Mouse (Mus musculus) spleen, adult 18-20 months (tissue): ENCODE results near the gene Mark3.
A peak's percentile ranks its signal among the peaks of the same experiment; 100 is the strongest.

Source experiments
- DNase-seq, 2 experiments: peaks; one replicate each; pipeline ENCODE4 v3.0.0; 2022; ENCODE audit warnings: mixed read lengths in 2 of 2

Mark3 gene

DNA sequence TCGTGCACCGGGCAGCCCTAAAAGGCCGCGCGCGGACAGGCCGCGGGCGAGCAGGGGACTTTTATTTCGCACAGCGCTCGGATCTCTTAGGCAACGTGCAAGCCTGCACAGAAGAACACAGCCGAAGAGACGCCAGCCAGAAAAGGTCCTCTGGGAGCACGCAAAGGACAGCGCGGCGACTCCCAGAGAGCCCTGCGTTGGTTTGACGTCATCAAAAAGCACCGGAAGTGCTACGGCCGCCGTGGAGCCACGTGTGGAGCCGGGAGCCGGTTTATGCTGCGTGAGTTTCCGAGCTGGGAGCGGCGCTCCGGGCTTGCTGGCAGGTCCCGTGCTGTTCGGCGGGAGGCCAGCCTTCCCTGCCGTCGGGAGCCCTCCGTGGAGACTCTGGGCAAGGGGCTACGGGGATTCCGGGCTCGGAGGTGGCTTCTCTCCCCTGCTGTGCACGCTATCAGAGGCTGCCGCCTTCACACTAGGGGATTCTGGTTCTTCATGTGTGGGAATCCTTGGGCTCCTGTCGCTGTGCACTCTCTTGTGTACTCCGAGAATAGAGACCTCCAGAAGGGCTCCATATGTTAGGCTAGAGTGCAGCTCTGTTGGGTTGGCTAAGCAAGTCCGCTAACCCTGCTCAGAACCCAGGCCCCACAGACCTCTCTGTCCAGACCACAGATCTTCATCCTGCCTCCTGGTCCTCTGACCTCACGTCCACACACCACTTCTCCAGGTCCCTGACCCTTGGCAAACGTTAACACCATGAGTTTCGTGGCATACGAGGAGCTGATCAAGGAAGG lies 103.8 kb downstream of the Mark3 start, which contains the start of gene Trmt61a:
TSS of gene Trmt61a (plus strand) at position 224 of the 788 bp plus-strand sequence.
- DNase-seq, result peak; percentile 73 to 81

DNA sequence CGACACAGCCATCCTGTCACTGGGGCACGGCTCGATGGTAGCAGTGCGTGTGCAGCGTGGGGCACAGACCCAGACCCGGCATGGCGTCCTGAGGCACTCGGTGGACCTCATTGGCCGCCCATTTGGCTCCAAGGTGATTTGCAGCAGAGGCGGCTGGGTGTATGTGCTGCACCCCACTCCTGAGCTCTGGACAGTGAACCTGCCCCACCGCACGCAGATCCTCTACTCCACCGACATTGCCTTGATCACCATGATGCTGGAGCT lies 104.3 kb downstream of the Mark3 start:
- no peak for DNase-seq

DNA sequence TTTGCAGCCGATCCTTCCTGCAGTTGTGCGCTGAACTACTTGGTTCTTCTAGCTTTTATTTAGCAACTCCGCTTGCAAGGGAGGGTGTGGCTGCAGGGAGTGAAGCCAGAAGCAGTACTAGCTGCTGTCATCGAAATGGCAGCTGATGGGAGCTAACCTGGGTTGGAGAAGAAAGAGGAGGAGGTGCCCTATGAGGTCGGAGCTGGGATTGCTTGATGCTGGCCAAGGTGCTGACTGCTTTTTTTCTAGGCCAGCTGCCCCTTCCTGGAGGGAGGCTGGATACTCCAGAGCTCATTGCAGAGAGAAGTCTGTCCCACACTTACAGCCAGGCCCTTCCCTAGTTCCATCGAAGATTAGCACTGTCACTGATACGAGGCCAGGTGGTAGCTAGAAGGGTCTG lies 104.7 kb downstream of the Mark3 start:
- DNase-seq, result no peak

DNA sequence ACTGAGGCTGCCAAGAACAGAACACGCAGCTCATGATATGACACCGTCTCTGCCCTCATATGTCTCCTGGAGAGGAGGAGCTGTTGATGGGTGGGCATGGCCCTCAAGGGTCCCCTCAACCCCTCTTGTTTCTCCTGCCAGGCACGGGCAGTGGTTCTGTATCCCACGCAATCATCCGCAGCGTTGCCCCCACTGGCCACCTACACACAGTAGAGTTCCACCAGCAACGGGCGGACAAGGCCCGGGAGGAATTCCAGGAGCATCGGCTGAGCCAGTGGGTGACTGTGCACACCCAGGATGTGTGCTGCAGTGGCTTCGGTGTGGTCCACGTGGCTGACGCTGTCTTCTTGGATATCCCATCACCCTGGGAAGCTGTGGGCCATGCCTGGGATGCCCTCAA lies 106.3 kb downstream of the Mark3 start:
- no peak for DNase-seq

DNA sequence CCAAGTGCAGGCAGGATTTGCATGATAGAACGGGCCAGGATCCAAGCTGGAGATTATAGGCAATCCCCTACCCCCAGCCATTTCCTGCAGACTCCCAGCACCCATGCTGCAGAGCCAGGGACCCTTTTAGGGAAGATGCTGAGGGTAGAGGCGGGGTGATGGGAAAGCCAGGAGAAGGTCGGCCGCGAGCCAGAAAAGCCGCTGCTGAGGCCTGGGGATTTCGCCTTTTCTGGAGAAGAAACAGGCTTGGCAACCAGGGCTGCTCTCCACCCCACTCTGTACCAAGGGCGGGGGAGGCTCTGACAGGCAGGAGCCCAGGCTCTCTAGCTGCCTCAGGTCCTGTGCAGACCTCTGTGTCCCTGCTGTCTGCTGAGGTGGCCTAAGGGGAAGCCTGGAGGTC lies 107.0 kb downstream of the Mark3 start:
- DNase-seq, result no peak

DNA sequence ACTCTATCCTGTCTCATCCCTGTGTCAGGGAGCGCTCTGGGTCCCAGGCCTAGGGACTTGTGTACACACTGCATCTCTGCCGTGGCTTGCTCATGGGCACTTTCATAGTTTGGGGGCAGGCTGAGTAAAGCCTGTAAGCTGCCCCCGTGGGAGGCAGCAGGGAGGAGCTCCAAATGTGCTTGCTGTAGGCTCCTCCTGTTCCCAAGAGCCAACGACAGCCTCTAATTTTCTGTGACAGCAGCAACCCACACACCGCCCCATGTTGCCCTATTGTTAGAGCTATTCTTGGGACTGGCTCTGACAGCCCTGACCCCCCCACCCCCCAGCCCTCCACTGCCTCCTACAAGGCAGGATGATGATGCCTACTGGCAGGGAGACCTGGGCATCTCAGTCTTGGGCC lies 107.7 kb downstream of the Mark3 start:
- no peak for DNase-seq

DNA sequence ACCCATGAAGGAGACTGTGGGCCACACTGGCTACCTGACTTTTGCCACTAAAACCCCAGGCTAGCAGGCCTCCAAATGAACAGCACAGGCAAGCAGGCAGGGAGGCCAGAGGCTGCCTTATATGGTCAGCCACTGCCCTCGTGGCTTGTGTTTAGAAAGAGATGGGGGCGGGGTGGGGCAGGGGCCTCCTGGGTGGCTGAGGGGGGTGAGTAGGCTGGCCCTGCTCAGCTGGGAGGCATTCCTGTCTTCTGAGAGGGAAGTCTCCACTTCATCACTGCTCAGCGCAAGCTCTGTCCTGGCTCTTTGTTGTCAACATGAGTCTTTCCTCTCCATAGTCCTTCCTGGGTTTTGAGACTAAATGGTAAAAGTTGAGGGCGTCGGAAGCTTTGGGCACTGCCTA lies 108.5 kb downstream of the Mark3 start:
- no peak for DNase-seq

DNA sequence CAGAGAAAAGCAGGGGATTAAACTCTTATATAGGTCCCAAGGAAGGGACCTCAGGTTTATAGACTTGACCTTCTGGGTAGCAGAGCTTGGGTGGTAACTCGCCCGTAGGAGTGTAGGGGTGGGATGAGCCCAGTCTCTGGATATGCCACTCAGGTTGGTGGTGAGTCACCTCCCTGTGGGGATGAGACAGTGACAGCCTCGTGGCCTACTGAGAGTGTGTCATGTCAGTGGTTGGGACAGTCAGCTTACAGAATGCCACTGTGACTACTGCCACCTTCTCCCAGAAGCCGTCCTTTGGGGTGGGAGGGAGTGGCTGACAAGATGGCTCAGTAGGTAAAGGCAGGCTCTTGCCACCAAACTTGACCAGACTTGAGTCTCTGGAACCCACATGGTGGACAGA lies 112.1 kb downstream of the Mark3 start:
- no peak for DNase-seq

DNA sequence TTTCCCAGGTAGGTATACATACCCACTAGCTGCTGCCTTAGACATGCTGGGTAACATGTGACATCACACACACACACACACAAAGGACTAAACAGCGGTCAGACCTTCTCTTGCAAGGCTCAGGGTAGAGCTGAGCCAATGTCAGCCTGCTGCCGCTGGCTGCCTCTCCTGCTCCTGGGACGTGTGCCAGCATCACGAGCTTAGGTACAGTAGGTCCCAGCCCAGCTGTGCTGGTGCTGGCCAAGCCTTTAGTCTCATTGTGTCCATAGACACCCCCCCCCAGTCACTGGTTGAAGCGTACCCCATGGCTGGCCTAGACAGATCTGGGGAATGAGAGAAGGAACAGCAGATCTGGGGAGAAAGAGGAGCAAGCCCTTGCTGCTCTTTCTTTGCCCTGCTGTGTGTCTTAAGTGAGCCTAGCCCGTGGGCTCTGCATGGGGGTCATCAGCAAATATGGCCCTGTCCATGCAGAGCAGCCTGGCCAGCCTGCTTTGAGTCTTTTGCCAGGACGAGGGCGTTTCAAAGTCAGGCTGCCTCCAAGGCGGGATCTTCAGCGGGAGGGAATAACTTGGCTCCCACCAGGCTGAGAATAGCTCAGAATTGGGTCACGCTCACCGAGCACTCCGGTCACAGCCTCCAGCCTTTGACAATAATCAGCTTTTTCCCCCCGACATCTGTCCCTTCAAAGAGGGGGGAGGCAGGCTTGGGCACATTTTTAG lies 113.2 kb downstream of the Mark3 start:
- DNase-seq, result no peak

DNA sequence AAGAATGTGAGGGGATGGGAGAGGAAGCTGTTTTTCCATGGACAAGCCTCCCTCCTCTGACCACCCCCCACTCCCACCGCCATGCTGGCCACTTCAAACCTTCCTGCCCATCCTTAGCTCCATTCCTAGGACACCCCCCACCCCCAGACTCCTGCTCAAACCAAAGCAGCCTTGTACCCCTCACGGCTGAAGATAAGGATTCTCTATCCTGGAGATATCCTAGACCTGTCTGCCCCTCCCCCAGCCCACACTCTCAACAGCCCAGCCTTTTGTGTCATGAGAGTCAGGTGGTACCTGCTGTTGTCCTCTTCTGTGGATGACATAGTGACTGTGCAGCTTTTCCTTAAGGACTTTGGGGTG lies 113.7 kb downstream of the Mark3 start:
- DNase-seq, result no peak

DNA sequence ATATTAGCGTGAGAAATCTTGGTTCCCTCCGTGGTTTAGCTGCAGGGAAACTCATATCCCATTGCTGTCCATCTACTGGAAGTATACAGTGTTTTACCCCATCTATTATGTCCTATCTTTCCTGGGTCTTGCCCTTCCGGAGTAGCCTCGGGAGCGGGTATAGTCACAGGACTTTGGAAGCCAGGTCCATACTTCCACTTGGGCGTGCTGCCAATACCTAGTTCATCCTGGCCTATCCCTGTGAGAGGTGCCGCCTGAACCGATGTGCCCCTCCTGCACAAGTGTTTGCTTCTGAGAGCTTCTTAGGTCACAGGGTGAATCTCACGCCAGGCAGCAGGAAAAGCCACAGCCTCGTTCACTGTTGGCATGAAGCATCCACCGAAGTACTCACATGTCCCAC lies 115.1 kb downstream of the Mark3 start:
- no peak for DNase-seq

DNA sequence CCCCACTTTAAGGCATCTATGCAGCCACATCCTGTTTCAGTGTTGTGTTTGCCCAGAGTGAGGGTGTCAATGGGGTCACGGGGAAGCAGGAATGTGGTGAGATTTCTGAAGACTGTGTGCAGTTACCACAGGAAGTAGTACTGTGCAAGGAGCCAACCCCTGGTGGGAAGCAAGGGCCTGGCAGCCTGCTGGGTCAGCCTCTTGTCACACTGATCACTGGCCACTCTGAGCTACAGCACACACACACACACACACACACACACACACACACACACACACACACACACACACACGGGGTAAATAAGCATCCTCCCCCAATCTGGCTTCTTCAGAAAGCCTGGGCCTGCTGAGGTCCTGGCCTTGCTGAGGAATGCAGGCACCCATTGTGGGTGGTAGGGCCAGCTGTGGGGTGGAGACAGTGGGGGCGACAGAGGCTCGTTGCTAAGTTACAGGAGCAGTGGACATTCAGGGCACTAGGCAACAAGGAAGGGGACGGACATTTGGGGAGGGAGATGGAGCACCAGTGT lies 117.1 kb downstream of the Mark3 start:
- DNase-seq, result no peak

DNA sequence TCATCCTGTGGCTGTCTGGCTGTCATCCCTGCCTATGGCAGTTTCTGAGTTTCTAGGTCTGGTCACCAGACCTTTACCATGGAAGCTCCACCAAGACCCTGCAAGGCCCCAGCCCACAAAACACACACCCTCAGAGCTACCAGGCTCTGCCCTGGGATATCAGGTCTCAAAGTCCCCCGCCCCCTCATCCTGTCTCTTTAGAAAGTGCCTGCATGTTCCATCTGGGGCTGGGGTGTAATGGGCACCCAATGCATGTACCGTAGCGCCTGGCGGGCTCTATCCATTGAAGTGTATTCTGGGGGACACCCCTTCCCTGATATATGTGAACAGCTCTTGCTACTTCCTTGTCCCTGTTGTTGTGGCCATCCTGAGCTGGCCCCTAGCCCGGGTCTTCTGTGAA lies 118.6 kb downstream of the Mark3 start:
- DNase-seq, result no peak

DNA sequence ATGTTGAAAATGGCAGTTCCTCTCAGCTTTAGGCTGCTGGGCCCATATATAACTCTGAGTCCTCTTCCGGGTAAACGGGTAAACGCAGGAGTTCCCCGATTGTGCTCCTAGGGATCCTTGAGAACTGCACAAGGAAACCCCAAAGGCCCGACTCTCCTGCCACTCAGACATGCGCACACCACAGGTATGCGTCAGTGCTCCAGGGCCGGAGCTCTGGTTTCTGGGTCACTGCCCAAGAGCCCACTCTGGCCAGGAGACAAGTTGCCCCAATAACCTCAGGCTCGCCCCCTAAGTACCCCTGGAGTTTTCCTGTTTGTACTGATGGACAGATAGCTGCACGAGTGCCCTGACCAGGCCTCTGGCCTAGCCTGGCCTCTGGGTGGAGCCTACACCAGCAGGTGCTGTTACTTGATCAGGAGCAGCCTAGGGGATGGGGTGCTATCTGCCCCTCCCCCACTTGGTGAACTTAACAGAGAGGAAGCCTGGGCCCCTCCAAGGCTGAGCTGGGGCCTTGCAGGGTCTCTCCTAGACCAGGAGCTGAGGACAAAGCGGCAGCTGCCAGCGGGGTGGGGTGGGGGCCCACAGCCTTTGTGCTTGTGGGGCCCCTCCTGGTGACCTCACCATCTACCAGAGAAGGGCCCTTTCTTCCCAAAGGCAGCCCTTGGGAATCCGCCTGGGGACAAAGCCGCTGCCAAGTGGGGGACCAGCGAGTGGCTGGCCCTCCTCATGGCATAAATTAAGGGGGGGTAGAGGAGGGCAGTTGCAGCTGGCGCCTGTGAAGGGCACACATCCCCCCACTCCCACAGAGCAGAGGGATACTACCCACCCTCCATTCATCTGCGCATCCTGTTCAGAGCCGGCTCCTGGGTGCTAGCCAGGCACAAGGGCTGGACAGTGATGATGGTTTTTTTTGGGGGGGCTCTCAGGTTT lies 119.3 kb downstream of the Mark3 start:
- no peak for DNase-seq

DNA sequence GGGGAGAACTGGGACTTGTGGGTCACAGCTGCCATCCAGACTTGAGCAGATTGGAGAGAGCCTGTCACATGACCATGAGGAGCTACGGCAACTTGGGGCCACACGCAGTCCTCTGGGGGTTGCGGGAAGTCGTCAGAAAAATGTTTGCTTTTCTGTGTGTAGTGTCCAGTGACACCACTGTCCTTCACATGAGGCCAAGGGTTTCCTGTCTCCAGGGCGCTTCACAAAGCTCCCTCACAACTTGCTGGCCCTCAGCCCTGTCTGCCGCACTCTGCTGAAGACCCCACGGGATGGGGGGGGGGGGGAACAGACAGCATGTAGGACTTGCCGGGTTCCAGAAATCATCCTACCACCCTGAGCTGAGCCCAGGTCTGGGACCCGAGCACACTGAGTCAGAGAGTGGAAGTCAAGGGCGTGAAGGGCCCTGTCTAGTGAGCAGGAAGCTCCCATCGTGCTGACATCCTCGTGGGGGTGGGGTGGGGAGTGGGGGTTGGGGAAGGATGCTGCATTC lies 120.0 kb downstream of the Mark3 start:
- no peak for DNase-seq

DNA sequence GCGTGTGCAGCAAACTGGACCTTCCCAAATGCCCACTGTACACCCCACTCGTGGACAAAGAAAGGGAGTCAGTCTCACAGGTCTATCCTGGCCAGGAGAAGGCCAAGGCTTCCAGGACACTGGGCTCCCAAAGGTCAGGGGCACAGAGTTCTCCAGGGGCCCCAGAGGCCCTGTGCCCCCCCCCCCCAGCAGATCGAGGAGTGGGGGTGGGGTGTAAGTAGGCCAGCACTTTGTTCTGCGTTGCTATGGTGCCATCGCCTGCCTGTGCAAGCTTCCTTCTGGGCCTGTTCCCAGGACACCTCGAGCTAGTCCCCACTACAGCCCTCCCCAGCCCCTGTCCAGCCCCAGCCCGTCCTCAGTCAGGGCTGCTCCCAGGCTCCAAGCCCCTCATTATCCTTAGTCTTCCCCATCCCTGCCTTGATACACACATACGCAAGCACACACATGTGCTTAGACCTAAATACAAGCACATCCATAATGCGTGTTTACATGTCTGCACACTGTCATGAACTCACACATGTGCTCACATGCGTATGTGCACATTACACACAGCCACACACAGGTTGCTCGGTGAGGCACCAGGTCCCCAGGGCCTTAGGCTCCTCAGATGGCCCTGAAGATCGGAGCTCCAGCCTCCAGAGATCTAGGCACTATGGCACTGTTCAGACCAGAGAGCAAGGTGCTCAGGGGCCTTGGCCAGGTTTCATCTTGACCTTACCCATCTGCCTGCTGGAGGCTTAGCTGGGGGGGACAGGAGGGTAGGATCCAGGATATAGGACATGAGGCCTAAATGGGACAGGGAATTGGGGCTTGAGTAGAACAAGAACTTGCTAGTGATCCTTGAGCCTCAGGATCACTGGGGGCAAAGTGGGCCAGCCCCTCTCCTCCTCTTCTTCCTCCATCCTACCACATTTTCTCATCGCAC lies 120.8 kb downstream of the Mark3 start:
- no peak for DNase-seq

DNA sequence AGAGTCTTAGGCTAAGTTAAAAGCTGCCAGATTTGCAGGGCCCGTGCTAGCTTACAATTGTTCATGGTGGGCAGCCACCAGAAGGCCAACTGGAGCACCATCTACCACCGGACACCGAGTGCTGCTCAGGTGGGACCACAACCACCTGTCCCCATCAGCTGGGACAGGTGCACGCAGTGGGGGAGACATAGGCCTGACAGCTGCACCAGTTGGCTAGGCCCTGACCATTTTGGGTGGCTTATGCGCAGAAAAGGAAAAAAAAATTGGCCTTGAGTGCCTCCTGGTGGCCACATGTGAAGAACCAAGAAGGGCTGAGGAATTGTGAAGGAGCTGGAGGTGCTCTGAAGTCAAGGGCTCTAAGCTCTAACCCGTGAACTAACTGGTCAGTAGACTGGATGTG lies 121.9 kb downstream of the Mark3 start:
- DNase-seq, result peak in 1 of 2 experiments; percentile 65

DNA sequence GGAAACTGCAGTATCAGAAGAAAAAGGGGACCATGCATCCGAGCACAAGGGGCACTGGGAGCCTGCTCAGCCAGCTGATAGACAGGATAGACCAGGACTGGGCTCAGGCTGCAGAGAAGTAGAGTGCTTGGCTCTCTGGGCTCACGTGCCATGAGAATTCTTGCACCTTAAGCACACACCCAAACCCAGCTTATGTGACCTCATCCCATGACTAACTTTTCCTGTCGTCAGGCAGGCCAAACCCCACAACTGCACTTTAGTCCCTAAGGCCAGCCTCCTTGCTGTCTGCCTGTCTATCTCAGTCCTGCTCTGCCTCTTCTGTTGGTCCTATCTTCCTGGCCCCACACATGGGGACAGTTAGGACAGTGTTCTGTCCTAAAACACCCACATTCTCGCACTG lies 123.4 kb downstream of the Mark3 start:
- DNase-seq, result no peak

DNA sequence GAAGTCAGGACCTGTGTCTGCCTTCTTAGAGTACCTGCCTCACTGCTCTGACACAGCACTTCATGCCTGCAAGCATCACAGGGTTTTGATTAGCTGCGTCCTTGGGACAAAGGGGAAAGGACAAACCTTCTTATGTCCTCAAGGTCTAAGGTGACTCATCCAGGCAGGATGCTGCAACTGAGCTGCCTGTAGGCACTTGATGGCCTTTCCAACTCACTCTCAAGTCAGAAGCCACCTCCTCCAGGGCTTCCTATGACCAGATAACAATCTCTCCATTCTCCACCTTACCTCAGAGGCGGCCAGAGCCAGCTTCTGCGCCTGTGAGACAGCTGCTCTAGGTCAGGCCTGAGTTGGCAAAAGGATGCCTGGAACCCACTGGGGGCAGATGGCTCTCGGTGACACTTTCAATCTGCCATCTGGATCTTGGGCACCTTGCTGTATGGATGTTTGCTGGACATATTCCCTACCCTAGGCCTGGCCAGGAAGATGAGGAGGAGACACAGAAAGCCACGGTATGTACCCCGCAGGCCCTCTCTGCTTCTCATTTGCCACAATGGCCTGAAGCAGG lies 124.1 kb downstream of the Mark3 start:
- DNase-seq, result no peak

DNA sequence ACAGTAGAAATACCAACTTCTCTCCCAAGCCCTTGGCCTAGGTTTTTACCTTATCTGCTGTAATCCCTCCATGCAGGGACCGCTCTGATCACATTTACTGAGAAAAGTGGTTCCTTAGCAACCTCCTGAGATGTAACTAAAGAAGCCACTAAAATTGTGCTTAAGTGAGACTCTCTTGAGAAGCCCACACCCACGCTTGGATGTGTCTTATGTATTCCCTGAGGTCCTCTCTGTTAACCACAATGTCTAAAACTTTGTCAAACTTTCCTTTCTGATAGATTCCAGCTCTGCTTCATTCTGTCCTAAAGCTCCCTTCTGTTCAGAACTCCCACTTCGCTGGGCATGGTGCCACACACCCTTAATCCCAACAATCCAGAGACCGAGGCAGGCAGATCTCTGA lies 125.2 kb downstream of the Mark3 start:
- DNase-seq, result no peak

DNA sequence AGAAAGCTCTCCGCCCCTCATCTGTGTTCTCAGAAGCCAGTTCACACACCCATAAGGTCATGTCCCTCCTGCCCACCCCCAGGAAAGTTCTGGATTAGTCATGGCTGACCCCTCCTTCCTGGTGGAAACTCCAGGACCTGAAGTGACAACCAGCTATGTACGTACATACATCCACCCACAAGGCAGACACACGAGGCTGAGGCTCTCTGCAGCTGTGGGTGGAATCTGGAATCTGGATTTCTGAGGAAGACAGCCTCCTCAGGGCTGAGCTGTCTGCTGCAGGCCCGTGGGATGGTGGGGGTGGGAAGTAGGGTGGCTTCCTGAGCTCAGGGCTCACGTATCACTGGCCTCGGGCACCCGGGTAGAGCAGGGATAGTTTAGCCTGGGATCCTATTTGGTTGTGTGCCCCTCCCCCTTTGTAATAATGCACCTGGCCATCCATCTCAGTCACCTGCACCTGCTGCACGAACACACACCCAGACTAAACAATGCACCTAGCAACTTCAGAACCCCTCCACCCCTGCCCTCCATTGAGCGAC lies 126.7 kb downstream of the Mark3 start:
- no peak for DNase-seq
